Mouse (Mus musculus) CD8-positive naive resting alpha-beta T cell, adult 2 months (primary cell): ENCODE measurements around the gene Ppp1r15b.
A peak's percentile ranks its signal among the peaks of the same experiment; 100 is the strongest.

Experiments
- DNase-seq, 2 experiments: peaks; one replicate each; pipeline ENCODE4 v3.0.0; 2022; ENCODE audit warnings: low read depth in 2 of 2, low spot score in 2 of 2

Gene Ppp1r15b

DNA sequence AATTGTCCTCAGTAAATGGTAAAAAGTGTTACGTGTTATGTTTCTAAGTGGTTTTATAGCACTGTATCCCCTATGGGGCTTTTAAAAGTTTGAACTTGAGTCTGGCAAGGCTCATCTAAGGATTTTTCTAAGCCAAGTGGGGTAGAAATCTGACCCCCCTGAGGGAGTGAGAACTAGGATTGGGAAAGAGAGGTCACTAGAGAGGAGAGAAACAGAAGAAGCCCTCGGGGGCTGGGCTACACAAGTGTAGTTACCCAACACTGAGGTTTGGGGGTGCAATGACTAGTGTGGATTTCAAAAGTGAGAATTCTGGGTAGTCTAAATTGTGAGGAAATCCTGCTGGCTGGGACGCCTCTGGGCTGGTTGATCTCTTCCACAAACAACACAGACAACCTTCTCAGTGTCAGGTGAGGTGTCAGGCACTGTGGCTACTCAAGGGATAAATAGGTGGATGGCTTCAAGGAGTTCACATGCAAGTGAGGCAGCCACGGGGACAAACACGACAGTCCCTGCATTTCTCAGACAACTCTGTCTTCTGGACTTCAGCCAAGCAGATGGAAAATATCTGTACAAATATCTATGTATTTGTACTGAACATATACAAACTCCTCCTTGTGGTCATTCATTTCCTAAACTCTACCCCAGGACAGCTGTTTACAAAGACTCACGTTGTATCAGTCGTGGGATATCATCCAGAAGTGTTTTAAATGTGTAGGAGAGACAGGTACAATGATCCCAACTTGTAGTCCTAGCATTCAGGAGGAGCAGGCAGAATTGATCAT, 10.8 kb upstream of the Ppp1r15b start:
- no peak for DNase-seq

DNA sequence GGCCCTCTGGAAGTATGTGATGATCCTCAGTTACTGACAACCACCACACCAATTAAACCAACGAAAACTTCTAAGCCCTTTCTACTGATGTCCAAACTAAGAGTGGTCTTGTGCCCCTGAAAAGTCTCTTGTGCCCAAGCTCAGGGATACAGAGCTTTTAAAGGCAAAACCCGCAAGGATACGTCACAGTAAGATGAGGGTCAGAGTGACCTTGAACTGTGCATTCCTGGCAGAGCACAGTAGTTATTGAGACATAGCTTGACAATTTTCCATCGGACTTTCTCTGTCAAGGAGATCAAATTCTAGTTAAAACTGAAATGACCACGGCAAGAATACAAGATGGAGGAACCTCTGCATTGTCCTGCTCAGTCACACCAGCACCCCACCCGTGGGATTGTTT, 9.7 kb upstream of the Ppp1r15b start:
- DNase-seq: no peak

DNA sequence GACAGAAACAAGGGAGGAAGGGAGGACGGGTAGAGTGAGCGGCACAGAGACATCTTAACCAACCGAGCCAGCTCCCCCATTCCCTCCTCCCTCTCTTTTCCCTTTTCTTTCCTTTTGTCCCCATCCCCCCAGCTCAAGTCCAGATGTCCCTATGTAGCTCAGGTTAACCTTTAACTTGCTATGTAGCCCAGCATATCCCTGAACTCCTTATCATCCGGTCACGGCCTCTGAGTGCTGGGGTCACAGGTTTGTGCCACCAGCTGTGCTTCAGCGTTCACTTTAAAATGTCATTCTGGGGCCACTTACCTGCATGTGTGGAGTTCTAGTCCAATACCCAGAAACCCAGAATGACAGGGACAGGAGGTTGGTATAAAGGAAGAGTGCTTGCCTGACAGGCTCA, 6.8 kb upstream of the Ppp1r15b start:
- DNase-seq: no peak

DNA sequence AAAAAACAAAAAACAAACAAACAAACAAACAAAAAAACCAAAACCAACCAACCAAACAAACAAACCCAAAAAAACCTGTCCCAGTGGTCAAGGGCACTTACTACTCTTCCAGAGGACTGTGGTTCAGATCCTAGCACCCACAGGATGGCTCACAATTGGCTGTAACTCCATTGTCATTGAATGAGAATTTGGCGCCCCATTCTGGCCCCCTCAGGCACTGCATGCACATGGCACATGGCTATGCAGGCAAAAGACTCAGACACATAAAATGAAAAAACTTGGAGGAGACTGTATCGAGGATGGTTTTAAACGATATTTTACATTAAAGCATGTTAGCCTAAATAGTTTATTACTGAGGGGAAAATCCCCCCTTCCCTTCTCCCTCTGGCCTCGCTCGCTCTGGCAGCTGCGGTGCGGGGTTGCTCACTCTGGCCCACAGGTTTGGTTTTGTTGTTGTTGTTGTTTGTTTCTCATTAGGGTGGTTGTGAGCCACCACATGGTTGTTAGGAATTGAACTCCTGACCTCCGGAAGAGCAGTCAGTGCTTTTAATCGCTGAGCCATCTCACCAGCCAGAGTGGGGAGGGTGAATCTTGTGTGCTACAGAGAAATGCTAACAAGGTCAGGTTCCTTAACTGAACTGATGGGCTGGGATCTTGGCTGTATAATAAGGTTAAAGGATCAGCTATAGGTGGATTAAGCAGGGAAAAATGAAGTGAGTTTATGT, 5.1 kb upstream of the Ppp1r15b start:
- no peak for DNase-seq

DNA sequence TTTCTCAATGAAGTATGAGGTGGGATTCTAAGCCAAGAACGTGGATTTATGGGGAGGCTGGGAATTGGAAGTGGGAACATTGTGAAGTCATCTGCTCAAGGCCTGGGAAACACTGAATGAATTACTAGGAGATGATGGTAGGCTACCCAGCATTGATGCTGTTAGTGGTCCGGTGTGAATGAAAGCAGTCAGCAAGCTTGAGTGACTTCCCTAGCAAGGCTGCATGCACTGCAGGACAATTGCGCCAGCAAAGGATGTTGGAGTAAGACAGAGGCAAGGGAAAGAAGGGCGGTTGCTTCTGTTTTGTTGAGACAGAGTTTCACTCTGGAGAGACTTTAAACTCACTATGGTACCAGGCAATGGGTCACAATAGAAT, 4.6 kb upstream of the Ppp1r15b start:
- no peak for DNase-seq

DNA sequence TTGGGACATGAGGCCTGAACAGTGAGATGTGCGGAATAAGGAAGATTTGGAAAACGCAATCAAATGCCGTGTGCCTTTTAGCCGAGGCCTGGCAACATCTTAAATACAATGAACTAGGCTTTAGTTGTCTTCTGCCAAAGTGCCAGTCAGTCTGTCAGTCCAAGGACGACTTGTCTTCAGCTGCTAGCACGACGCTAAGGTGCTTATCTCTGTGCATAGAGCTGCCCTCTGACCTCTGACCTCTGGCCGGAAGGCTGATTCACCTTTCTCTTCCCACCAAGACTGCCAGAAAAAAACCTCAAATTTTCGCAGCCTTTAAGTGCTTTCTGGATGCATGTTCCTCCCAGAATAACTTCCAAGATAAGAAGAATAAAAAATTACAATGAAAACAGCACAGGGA, 3.6 kb upstream of the Ppp1r15b start:
- no peak for DNase-seq

DNA sequence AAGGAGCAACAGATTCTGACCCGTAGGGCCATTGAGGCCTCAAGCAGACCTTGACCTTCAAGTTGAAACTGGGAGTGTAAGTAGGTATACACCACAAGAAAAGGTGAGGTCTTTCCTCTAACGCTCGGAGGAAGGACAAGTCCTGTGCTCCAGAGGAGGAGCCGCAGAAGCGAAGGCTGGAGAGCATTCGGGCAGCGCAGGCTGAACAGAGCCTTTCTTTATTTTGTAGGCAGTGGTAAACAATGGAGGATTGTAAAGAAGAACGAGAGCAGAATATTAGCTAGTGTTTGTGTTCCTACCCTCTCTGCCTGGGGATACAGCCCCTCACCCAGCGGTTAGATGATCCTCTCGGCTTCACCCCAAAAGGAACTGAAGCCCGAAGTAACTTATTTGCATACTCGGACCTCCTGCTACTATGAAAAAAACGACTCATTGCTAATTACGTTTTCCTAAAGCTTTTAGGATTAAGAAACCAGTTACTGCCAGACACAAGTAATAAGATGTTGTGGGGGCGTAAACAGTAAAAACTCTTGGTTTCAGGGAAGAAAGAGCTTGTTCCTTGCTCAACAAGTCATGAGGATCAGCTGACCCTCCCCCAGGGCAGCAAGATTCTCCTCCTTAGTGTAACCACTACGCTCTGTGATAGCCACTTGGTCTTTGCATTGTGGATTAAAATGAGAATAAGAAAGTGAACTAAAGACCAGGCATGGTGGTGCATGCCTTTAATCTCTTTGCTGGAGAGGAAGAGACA, 1.3 kb upstream of the Ppp1r15b start:
- no peak for DNase-seq

DNA sequence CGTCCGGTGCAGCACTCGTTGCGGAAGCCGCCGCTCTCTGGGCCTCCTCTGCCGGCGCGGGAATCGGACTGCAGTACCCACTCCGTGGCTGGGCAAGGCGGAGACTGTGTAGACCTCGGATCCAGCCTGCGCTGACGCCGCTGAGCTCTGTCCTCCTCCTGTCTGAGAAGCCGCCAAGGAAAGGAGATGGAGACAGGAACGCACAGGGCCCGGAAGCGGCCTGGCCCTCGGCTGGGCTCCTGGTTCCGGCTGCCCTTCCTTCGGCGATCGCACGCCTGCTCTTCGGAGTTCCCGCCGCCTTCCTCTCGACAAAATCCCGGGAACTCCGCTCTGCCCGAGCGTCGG, 590 bp downstream of the Ppp1r15b start:
- no peak for DNase-seq

DNA sequence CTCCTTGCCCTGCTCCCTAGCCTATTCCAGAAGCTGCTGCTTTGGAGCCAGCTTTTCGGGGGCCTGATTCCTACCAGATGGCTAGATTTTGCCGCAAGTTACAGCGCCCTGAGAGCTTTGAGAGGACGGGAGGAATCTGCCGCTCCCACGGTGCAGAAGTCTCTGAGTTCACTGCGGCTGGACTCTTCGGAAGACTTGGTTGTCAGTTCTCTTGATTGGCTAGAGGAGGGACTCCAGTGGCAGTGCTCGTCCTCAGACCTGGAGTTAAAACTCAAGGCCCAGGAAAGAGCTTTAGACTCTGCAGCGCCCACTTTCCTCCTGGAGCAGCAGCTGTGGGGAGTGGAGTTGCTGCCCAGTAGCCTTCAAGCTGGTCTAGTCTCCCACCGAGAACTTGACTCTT, 993 bp downstream of the Ppp1r15b start:
- no peak for DNase-seq

DNA sequence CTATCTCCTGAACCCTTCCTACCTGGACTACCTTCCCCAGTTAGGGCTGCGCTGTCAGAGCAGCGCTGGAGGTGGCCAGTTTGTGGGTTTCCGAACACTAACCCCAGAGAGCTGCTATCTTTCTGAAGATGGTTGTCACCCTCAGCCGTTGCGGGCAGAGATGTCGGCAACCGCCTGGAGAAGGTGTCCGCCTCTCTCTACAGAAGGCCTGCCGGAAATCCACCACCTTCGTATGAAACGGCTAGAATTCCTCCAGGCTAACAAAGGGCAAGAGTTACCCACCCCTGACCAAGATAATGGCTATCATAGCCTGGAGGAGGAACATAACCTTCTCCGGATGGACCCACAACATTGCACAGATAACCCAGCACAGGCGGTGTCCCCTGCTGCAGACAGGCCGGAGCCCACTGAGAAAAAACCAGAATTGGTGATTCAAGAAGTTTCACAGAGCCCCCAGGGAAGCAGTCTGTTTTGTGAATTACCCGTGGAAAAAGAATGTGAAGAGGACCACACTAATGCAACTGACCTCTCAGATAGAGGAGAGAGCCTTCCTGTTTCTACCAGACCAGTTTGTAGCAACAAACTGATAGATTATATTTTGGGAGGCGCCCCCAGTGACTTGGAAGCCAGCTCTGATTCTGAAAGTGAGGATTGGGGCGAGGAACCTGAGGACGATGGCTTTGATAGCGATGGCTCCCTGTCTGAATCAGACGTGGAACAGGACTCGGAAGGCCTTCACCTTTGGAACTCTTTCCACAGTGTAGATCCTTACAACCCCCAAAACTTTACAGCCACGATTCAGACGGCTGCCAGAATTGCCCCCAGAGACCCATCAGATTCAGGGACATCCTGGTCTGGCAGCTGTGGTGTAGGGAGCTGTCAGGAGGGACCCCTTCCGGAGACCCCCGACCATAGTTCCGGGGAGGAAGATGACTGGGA, 1.7 kb downstream of the Ppp1r15b start:
- no peak for DNase-seq

DNA sequence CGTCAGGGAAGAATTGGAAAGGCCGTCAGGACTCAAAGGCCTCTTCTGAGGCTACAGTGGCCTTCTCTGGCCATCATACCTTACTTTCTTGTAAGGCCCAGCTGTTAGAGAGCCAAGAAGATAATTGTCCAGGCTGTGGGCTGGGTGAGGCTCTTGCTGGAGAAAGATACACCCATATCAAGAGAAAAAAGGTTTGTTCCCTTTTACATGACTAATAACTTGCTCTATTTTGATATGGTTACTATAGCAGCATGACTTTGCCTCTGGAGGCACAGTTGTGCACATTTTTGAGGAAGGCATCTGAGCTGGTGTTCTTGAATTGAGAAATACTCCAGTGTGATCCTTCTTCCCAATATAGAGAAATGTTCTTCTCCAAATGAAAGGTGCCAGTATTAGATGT, 2.5 kb downstream of the Ppp1r15b start:
- no peak for DNase-seq

DNA sequence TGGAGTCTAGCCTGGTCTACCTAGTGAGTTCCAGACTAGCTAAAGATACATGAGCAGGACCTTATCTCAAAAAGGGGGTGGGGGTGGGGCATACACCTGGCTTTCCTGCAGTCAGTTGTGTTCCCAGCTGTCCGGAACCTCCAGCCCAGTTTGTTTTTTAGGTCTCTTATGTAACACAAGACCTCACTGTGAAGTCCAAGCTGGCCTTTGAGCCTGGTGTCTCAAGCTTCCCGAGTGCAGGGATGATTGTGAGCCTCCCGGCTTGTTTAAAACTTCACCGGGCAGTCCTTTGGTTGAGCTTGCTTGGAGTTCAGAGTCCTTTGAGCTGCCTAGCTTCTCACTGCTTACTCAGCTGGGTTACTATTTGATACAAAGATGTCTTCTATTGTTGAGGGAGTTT, 3.1 kb downstream of the Ppp1r15b start:
- no peak for DNase-seq

DNA sequence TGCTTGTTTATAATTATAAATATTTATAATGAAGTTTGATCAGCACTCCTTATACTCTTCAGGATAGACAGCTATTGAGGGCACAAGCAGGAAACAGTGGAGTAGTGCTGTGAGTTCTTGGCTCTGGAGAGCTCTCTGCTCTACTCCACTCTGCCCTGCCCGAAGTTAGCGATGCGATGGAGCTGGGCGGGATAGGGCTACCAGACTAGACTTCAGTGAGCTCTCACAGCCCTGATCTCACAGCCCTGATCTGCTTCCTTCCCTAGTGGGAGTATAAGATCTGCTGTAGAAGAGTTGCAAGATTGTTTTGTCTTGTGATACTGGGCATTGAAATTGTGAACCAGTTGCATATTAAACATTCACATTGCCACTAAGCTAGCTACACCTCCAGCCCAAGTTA, 3.9 kb downstream of the Ppp1r15b start:
- DNase-seq: no peak

DNA sequence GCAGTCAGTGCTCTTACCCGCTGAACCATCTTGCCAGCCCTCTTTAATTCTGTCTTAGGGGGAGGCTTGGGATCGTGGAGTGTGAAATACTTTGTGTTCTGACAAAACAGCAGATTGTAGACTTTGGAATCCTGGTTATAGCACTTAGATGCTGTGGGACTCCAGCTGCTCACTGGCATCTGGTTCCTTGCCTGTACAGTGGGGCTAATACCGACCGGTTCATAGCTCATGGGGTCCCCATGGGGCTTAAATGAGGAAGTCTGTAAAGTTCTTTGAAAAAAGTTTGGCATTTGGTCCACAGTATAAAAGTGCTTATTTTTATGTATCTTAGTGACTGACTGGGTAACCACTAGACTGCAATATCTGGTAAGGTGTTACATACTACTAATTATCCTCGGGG, 4.9 kb downstream of the Ppp1r15b start:
- DNase-seq: no peak

DNA sequence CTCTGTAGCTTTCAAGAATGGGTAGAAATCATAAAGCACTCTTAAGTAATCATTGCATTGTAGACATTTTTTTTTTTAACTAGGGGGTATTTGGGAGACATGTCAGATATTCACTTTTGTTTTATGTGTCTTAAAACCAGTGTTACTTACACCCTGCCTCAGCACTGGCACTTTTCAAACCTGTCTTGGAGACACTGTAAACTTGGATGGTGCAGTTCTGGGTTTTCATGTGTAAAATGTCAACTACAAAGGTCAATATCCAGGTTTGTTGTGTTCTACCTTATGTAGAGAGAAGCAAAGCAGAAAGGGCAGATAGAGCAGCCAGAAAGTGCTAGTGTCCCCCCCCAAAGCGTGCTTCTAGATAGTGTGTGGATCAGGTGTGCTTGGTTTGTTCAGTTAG, 7.5 kb downstream of the Ppp1r15b start:
- no peak for DNase-seq

DNA sequence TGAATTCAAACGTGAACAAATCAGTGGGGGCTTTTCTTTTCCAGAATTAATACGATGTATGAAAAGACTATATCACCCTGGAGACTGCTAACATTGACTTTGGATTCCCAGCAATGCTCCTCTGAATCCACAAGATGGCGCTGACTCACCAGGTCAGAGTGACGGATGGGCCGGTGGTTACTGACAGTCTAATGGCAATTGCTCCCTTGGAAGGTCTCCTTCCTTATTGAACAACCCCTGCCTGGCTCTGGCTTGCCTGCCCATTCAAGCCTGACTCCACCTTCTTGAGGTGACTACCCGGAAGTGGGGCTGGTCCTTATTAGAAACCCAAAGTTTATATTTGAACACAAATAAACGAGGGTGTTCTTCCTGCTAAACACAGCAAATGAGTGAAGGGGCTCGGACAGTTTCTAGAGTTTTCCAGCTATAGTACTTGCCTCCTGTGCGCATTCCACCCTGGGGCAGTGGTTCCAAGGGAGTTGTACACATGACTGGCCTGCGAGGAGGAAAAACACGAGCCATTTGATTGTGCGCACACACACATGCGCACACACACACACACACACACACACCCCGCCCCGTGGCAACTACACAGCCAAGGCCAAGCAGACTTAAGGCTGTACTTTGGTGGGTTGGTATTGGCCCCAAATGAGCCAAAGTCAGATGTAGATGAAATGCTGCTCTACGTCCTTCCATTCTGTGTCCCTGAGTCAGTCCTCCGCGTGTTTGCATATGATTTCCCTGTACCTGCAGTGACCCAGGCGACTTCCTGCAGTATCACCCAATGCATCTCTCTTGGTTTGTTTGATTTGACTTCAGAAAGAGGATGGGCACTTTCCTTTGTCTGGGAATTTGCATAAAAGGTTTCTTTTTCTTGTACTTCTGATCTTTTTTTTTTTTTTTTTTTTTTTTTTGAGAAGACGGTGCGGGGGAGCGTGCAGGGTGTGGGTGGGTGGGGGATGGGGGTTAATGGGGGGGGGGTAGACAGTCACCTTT, 15.4 kb downstream of the Ppp1r15b start:
- DNase-seq: peak; percentile 54 to 65

DNA sequence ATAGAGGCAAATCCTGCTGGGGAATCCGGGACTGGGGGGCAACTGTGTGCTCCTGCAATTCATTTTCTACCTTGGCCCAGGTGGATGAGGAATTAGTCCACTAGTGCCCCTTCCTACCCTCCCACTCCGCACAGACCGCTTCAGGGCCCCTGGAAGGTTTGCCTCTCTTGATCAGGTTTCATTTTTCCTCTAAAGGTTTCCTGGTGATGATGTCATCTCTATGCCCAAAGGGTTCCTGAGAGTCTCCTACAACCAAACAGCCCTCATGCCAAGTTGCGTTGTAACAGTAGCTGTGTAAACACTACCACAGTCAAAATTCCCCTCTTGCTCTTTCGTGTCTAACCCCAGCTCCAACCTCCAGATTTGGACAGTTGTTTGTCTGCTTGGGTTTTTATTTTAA, 16.4 kb downstream of the Ppp1r15b start:
- DNase-seq: no peak

DNA sequence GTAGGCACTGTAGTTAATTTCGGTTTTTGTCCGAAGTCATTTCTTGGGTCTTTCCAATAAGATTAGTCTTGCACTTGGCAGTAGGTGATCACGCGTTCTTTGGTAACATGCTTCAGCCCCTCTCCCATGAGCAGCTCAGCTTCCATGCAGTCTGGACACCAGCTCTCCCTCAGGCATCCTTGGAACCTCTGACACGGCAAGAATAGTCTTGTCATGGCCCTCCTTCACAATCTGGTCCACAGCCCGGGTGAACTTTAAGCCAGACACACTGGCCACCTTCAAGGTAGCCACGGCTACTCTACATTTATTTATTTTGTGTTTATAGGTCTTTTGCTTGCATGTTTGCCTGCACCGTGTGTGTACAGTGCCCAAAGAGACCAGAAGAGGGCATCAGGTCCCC, 17.2 kb downstream of the Ppp1r15b start:
- DNase-seq: no peak

DNA sequence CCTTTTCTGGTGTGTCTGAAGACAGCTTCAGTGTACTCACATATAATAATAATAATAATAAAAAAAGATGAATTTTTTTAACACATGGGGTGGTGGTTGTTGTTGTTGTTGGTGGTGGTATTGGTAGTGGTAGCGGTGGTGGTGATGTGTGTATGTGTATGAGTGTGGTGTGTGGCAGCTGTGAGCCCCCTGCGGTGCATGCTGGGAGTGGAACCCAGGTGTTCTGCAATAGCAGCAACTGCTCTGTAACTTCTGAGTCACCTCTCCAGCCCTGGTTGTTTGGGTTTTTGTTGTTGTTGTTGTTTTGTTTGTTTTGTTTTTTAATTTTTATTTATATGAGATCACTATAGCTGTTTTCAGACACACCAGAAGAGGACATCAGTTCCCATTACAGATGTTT, 19.6 kb downstream of the Ppp1r15b start:
- DNase-seq: no peak

DNA sequence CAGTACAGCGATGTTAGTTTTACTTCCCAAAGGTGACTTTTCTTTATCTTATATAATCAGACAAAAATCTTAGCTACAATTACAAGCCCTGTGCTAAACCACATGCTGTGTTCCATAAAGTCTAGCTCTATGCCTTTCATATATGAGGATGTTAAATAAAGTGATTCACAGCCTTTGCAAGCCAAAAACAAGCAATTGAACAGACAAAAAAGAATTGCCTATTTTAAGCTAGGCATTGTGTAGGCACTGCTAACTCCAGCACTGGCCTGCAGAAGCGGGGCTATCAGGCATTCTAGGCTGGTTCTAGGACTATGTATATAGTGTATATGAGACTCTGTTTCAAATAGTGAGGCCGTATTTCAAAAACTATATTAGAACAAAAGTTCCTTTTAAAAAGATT, 21.3 kb downstream of the Ppp1r15b start:
- DNase-seq: no peak
